Mouse (Mus musculus) retina, postnatal 1 day (tissue): Measurements from ENCODE around the gene Nedd8.

ENCODE experiments used
- DNase-seq: peaks from one replicate; pipeline ENCODE4 v3.0.0-alpha.2; 2012

Nedd8 gene

DNA sequence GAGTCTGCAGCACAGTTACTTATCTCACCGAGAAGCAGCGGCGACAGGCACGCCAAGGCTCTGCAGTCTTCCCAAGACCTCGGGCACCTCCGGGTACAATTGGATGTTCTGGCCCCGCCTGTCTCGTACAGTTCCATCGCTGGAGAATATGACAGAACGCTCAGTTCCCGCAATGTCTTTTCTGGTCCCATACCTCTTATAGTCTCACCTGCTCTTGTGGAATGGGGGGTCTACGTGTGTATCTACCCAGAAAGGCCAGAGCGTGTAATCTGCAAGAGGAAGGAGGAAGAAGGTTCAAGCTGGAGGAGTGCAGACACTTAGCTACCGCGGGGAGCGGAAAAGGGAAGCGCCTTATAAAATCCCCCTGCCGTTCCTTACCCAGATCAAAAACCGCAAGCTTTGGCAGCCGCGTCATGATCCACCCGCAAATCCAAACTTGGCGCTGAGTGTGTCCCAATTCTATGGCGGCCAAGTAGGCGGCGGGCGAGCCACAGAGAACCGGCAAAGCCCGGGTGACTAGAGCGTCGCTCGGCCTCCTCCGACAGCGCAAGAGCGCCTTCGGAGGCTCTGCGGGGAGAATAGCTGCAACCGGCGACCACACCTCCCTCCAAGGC is 11.9 kb downstream of the Nedd8 start, which contains the start of gene Mdp1:
Gene Mdp1, minus strand, starts transcription at position 549 of the 614 bp plus-strand sequence.
- DNase-seq: peak; percentile 94

DNA sequence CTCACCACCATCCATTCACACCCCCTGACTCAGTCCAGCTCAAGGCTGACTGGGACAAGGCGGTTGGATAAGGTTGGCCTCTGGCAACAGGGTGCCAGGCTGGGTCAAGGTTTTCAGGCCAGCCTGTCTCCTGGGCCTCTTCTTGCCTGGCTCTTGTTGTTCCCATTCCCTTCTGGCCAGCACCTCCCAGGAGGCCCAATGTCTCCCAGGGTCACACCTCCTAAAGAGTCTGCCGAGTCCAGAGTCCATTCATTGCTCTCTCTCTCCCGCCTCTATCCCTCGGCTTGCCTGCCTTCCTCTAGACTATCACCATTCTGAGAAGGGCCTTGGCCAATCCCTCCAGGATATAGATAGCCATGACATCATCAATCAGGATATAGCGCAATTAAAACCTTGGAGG is 13.9 kb downstream of the Nedd8 start:
- DNase-seq: no peak

DNA sequence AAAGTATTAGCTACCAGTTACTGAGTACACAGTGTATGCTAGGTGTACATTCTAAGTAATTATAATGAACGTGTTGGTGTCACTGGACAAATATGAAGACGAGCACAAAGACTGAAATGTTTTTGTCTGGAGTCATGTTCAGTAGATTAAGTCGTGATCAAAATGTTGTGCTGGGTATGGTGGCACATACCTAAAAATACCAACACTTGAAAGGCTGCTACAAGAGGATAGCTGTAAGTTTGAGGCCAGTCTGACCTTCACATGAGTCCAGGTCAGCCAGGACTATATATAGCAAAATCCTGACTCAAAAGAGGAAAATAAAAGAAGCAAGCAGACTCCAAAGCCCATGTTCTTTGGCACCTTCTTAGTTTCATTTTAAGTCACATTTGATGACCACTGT is 15.0 kb downstream of the Nedd8 start:
- DNase-seq: no peak

DNA sequence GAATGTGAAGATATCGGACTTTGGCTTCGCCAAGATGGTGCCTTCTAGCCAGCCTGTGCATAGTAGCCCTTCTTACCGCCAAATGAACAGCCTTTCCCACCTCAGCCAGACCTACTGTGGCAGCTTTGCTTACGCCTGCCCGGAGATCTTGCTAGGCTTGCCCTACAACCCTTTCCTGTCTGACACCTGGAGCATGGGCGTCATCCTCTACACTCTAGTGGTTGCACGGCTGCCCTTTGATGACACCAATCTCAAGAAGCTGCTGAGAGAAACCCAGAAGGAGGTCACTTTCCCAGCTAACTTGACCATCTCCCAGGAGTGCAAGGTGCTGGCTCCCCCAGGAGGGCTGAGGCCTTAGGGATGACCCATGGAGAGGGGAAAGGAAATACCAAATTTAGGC is 20.4 kb downstream of the Nedd8 start:
- DNase-seq: no peak

DNA sequence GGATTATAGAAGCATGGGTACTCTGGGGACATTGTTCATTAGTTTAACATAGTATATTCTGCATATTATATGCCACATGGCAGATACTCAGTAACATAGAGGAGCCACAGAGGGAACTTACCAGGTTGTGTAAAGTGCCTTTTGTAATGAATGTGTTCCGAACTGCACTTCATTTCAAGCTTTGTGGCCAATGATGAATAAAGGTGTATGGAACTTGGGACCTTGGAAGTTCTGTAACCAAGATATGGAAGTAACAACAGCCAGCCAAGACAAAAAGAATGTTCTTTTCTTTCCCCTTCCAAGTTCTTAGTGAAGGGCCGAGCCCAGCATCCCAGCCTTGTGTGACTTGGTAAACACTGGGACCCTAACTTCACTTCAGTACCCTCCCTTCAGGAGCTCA is 22.0 kb downstream of the Nedd8 start, which contains the start of gene Tssk4:
Gene Tssk4, plus strand, starts transcription at position 301 of the 400 bp plus-strand sequence.
- DNase-seq: no peak

DNA sequence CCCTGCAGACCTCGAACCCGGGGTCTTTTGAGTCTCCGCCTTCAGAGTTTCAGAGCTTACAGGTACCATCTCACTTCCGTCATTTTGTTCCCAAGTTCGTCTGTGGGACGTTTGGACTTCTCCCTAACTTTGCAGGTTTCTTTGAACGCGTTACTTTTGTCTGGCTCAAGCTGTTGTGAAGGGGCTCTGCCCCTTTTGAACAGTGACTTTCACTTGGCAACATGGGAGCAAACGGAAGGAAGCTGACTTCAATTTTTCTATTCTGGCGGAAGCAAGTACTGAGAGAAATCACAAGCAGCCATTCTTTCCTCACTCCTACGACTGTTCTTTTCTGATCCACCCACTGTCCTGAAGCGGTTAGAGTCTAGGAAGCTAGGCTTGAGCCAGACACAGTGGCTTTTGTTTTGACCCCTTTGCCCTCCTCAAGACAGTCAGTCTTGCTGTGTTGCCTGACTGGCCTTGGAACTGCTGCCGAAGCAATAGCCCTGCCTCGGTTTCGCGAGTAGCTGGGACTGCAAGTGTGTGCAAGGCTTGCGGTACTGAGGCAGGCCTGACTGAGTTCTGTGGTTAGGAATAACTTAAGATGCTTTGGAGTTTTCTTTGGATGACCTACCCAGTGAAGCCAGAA is 27.5 kb downstream of the Nedd8 start:
- no peak for DNase-seq

DNA sequence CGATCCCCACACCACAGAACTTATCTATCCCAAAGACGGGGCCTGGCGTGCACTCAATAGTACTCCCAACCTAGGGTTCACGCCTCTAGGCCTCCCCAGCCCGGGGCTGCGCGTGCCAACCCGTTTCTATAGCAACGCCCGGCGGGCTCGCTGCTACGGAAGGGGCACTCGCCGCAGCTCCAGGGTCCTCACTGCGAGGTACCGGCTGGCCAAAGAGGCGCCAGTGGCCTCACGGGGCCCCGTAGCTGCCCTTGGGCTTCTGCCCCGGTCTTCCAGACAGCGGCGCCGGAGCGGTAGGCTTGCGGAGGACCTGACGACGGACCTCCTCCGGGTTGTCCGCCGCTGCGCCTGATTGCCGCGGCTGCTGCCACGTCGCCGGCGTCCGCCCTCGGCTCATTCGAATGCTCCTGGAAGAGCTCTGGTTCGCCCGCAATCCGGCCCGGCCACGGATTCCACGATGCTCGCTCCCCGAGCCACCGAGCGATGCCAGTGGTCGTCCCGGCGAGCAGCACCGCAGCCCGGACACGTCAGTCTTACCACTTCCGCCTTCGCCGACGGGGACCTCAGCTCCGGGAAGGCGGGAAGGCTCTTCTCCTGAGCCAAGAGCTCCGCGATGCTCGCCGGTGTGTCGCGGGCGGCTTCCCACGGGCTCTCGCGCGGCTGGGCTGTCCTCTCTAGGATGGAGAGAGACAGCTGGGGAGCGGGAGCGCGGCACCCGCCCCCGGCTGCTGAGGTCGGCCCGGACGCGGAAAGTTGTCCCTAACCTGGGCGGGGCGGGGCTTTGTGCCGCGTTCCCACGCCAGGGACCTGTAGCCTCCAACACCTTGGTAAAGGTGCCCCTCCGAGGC is 28.6 kb downstream of the Nedd8 start, which contains the start of gene Tm9sf1:
Gene Tm9sf1, minus strand, starts transcription at position 747 of the 848 bp plus-strand sequence.
- peak; percentile 91 for DNase-seq

DNA sequence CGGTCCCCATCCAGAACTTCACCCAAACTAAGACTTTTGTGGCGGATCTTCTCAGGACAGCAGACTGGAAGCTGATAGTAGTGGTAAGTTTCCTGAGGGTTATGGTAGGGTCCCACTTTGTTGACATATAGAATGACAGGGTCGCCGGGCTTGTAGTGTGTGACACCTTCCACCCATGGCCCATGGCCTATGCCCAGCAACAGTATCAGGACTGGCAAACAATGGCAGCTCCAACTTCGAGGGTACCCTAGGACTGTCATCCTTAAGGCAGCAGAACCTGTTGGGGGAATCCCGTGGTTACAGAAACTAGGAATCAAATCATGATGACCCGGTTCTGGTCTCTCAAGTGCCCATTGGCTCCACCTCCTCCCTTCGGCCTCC is 29.3 kb downstream of the Nedd8 start:
- DNase-seq: no peak

DNA sequence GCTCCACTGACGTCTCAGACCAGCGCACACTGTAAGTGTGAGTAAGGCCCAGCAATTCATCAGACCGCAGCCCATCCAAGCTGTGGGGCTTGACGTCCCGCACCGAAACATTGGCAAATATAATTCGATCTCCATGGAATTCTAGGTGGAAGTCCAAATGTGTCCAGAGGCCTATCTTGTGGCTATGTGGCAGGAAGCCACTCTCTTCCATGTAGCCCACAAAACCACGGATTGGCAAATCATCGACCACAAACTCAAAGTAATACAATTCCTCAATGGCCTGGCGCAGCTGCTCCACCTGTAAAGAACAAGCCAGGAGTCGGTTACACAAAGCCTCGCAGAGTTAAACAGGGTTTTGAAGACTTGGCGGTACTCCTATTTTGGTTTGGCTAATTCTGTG is 30.6 kb downstream of the Nedd8 start:
- DNase-seq: no peak

DNA sequence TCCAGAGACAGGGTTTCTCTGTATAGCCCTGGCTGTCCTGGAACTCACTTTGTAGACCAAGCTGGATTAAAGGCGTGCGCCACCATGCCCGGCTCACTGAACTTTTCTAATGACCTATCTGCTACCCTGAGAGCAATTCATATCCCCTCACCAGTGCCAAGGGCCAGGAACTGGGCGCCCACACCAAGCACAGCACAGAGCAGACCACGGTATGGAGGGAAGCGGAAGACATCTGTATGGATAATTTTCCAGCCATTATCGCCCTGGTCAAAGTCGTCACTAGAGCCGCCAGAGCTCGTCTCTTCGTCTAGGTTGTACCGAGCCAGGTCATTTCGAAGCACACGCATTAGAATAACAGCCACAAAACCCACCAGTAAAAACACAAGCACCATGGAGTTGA is 31.1 kb downstream of the Nedd8 start:
- no peak for DNase-seq

DNA sequence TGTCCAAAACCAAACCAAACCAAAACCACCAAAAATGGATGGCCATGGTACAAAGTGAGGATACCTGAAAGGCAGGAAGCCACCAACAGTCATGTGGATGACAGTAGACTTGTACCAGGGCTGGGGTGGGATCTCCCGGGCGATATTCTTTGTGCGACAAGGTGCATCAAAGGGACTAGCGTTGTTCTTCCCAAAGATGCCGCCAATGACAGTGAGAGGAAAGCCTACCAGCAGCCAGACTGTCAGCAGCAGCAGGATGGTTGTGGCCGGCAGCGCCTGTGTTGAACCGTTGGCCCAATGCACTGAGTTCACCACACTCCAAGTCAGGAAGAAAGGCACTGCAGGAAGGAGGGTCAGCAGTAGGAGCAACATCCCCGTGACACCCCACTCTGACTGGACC is 34.1 kb downstream of the Nedd8 start, which contains the start of gene Gm49378:
Gene Gm49378, minus strand, starts transcription at position 101 of the 400 bp plus-strand sequence.
- no peak for DNase-seq

DNA sequence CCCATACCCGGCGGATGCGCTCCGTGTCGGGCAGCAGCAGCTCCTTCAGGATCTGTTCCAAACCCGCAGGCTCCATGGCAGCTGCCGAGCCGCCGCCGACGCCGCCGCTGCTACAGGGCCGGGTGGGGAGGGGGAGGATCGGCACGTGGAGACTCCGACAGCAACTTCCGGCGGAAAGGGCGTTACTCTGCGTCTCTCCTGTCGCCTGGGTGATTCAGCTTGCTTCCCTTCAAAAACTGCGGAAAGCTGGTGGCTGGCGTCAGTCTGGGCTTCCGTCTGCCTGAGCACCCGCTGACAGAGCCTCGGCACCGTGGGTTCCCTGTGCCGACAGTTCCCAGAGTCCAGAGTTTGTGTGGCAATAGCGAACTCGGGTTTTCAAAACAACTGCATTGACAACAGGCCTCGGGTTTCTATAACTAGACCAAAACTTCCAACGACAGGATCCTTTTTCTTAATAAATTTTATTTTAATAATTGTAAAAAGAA is 36.4 kb downstream of the Nedd8 start, which contains the start of gene Ipo4:
Gene Ipo4, minus strand, starts transcription at position 435 of the 485 bp plus-strand sequence.
- DNase-seq: peak; percentile 95

DNA sequence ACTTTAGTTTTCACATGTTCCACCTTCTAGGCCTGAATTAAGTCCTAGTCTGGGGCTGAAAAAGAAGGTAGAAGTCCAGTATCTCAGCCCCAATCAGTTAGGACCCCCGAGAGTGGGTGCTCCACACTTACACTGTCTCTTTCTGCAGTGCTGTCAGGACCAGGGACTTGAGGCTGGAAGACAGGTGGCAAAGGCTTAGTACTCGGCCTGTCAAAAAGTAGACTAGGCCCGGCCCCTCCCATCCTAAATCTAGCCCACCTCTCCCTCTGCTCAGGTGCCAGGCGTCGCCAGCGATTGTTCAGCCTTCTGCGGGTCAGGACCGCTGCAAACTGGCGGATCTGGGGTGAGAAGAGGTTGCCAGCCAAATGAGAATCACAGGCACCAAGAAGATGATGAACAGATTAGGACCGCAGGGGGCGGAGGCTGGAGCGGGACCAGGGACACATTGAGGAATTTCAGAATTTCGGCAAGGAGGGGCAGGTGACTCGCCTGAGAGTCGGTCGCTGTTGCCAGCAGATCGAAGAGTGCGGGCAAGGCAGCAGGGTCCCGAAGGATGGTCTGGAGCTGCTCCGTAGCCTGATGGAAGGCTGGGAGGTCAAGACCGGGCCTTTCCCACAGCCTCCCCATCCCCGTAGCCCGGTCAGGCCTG is 36.9 kb downstream of the Nedd8 start:
- no peak for DNase-seq

DNA sequence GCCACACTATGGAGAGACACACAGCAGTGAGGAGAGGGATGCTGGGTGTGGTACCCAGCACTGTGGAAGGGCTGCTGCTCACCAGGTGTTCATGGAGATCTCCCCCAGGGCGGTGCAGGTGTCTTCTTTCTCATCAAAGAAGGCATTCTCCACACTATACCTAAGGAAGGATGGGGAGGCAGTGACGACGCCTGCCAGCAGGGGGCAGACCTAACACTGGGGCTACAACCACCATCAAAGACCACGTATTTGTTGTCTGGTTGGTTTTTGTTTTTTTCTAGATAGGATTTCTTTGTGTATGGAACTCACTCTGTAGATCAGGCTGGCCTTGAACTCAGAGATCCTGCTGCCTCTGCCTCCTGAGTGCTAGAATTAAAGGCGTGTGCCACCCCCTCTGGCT is 42.6 kb downstream of the Nedd8 start:
- DNase-seq: peak; percentile 39

DNA sequence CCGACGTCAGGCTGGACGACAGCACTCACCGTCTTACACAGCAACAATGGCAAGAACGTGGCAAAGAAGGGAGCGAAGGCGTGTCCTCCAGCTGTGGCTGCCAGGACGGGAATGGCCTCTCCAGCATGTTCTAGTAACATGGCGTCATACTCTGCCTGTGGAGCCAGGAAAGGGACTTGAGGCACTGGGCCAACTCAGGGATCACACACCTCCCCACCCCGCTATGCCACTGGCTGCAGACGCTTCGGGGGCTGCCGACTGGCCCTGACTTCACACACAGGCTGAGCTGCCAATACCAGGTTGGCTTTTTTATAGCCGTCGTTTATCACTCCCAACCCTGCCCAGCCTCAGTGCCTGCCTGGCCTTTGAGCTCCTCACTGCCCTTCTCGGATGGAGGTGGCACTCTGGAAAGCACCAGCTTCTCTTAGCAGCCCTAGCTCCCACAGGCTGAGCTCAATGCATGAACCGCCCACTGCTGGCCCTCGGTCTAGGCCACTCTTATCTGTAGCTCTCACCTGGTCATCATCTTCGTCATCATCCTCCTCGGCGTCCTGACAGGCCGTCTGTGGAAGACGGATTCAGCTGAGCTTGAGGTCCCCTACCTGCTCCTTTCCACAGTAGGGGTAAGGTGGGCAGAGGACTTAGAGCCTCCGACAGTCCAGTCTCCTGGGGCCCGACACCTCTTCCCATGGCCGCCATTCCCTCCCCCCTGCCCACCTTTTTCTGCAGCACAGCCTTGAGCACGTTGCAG is 43.7 kb downstream of the Nedd8 start:
- DNase-seq: no peak

DNA sequence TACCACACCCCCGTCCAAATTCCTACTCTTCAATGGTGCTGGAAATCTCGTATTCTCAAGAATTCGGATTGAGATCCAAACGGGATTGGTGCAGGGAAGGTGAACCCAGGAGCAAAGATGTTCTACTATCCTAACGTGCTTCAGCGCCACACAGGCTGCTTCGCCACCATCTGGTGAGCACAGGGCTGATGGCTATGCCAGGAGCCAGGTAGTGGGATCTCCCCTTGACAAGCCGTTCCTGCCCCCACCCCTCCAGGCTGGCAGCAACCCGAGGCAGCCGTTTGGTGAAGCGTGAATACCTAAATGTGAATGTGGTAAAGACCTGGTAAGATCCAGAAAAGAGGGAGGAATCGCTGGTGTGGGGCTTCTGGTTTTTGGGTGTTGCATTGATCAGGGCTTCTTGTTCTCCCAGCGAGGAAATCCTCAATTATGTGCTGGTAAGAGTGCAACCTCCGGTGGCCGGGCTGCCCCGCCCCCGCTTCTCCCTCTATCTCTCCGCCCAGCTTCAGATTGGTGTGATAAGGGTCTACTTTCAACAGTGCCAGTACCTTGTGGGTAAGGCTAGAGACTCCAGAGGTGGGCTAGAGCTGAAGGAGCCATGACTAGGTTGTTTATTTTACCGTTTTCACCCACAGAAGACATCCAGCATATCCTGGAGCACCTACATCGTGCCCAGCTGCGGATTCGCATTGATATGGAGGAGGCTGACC is 53.3 kb downstream of the Nedd8 start:
- peak; percentile 10 for DNase-seq

DNA sequence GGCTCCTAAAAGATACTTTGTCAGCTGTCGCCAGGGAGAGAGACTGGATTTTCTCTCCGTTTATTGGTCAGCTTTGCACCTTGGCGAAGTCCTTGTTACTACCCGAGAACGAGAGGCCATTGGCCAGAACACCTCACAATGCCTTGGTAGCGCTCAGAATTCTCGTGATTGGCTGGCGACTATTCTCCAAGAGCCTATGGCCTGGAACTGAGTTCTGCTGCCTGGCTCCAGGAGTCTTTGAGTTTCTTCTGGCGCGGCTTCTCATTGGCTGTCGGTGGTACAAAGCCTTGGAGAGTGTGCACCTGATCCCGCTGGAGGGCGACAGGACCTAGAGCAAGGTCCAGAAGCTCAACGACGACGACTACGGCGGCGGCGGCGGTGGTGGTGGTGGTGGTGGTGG is 54.1 kb downstream of the Nedd8 start, which contains the start of gene Rec8:
Gene Rec8, plus strand, starts transcription at position 216 of the 400 bp plus-strand sequence.
- peak; percentile 64 for DNase-seq

DNA sequence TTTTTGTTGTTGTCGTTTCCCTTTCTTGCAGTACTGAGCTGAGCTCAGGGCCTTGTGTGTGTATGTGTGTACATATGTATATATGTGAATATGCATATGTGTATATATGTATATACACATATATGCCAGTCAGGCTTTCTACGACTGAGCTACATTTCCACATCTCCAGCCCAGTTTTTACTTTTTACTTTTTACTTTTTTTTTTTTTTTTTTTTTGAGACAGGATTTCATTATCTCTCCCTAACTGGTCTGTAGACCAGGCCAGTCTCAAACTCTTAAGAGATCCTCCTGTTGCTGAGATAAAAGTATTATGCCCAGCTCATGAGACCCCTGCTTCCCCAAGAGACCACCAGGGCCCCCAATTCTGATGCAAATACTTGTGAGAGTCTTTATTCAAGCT is 55.1 kb downstream of the Nedd8 start:
- no peak for DNase-seq

DNA sequence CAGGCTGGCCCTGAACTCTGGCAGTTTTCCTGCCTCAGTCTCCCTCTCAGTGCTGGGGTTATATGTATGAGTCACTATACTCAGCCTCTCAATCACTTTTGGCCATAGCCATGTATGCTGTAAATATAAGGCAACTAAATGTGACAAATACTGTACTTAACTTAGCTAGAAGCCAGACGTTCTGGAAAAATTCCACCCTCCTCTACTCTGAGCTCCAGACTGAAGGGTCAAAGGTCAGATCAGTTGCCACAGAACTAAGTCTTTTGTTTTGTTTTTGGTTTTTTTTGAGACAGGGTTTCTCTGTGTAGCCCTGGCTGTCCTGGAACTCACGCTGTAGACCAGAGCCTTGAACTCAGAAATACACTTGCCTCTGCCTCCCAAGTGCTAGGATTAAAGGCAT is 56.0 kb downstream of the Nedd8 start:
- no peak for DNase-seq

DNA sequence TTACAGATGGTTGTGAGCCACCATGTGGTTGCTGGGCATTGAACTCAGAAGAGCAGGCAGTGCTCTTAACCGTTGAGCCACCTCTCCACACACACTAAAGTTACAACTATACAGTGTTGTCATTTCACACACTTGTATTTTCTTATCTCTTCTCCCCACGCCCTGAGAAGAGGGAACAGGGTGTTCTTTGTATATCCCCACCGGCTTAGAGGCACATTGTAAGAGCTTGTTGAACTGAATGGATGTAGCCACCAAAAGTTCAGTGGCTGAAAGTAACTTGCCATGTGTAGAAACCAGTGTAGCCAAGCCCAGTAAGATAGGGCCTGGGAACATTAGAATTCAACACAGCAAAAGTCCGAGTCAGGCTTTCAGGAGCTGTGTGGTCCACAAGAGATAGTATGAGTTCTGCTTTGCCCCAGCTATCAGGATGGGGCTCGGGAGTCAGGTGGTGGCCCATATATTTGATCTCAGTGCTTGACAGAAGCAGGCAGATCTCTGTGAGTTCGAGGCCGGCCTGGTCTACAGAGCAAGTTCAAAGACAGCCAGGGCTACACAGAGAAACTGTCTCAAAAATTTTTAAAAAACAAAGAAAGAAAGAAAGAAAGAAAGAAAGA is 57.3 kb downstream of the Nedd8 start:
- no peak for DNase-seq

DNA sequence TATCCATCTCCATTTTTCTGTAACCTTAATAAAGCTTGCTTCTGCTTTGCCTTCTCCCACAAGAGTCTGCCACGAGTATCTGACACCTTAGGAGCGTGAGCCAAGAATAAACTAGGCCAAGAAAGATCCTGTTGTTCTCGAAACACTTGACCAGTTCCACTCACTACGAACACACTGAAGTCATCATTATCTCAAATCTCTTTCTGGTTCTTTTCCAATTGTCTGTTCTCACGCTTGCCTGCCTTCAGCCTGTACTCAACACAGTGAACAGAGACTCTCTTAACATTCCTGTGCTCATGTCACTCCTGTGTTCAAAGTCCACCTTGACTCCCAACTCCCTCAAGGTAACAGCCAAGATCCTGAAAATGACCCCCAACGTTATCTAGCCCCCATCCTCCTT is 58.6 kb downstream of the Nedd8 start:
- DNase-seq: no peak
